Mouse (Mus musculus): ENCODE measurements around the gene Snap29. TPM values are rescaled to one million over a fixed set of nuclear protein-coding genes. Genes with fewer than 3 reads are reported as not detected.

Snap29 gene
- polyA plus RNA-seq, 2 experiments, result 7.8 to 9.7 TPM

DNA sequence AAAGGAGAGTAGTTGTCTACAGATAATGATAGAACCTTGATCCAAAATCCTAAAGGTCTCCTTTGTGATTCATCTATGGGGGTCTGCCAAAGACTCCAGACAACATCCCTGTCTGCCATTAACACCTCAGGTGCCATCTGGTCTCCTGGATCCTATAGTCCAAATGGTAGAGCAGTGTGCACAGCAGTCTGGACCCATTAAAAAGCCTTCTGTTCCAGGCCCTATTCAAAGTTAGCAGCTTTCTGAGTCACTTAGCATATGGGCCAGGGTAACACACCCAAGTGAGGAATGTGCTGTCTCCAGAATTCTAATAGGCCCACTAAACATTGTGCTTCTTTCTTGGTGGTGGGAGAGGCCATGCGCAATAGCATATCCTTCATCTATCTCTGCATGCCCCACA lies 51.1 kb downstream of the Snap29 start:
- Histone ChIP-seq H3K4me2 (replicated peaks; ENCODE audit: low read depth, low read length, severe bottlenecking) (no peak overlapping the region), H3K9me3 (ENCODE audit: control insufficient read depth, low read length) (no peaks in the 10 kb centered on the region), H3K27ac (replicated peaks; ENCODE audit: low read depth, low read length) (no peak overlapping the region), H3K36me3 (ENCODE audit: control insufficient read depth, insufficient read depth, low read length) (peaks cover 36% of the 10 kb centered on the region), H3K4me3 (replicated peaks; ENCODE audit: low read length) (no peak overlapping the region), H3K4me1 (ENCODE audit: control insufficient read depth, insufficient read depth, low read length) (peaks cover 14% of the 10 kb centered on the region), H3K9ac (ENCODE audit: low read depth, low read length, severe bottlenecking) (no peak overlapping the region), H3K27me3 (ENCODE audit: control insufficient read depth, insufficient read depth, low read length) (no peaks in the 10 kb centered on the region)
- no peak for DNase-seq (ENCODE audit: low spot score)
- 88% methylated on average over 1 of the region's 1 CpGs for WGBS
- ATAC-seq (ENCODE audit: low FRiP score, low read depth), result no peak
- TF ChIP-seq POLR2A (IDR thresholded peaks at IDR 0.05; ENCODE audit: borderline replicate concordance, extremely low read depth, insufficient read depth, insufficient read length), result no peak

- Histone ChIP-seq H3K9me3 (ENCODE audit: control insufficient read depth, low read length) (no peaks in the 10 kb centered on the region), H3K27ac (replicated peaks; ENCODE audit: low read depth, low read length) (no peak overlapping the region), H3K4me1 (ENCODE audit: control insufficient read depth, insufficient read depth, low read length) (peaks cover 2% of the 10 kb centered on the region; the same call in 1 of the 2 replicates), H3K36me3 (ENCODE audit: control insufficient read depth, insufficient read depth, low read length) (peaks cover 35% of the 10 kb centered on the region), H3K27me3 (ENCODE audit: control insufficient read depth, insufficient read depth, low read length) (no peaks in the 10 kb centered on the region), H3K4me2 (replicated peaks; ENCODE audit: low read depth, low read length, severe bottlenecking) (no peak overlapping the region), H3K4me3 (replicated peaks; ENCODE audit: low read length) (no peak overlapping the region), H3K9ac (ENCODE audit: low read depth, low read length, severe bottlenecking) (no peak overlapping the region)
- DNase-seq (ENCODE audit: low spot score), result no peak
- 92% methylated on average over 4 of the region's 4 CpGs for WGBS
- no peak for ATAC-seq (ENCODE audit: low FRiP score, low read depth)
- no peak for TF ChIP-seq POLR2A (IDR thresholded peaks at IDR 0.05; ENCODE audit: borderline replicate concordance, extremely low read depth, insufficient read depth, insufficient read length)
Measured at GRCm38 (mm10) chr16:17460254-17460653, 54.5 kb downstream of the Snap29 start.

DNA sequence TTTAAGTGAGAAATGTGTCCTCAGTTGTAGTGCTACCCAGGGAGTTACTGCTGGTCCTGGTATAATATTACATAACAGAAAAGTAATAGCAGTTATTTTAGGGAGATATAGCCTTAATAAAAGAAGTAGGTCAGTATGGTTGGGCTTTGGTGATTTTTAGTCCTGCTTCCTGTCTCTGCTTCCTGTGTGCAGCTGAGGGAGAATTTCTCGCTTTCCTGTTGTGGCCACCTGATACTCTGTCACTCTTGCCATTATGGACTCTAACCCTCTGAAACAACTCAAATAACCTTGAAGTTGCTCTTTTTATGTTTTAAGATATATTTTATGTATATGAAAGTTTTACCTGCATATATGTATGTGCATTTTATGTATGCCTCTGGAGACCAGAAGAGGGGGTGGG lies 55.8 kb downstream of the Snap29 start:
- Histone ChIP-seq H3K27me3 (ENCODE audit: control insufficient read depth, insufficient read depth, low read length) (no peaks in the 10 kb centered on the region), H3K9ac (ENCODE audit: low read depth, low read length, severe bottlenecking) (no peak overlapping the region), H3K4me2 (replicated peaks; ENCODE audit: low read depth, low read length, severe bottlenecking) (no peak overlapping the region), H3K36me3 (ENCODE audit: control insufficient read depth, insufficient read depth, low read length) (peaks cover 26% of the 10 kb centered on the region), H3K9me3 (ENCODE audit: control insufficient read depth, low read length) (no peaks in the 10 kb centered on the region), H3K27ac (replicated peaks; ENCODE audit: low read depth, low read length) (no peak overlapping the region), H3K4me1 (ENCODE audit: control insufficient read depth, insufficient read depth, low read length) (no peaks in the 10 kb centered on the region), H3K4me3 (replicated peaks; ENCODE audit: low read length) (no peak overlapping the region)
- ATAC-seq (ENCODE audit: low FRiP score, low read depth), result no peak
- no peak for TF ChIP-seq POLR2A (IDR thresholded peaks at IDR 0.05; ENCODE audit: borderline replicate concordance, extremely low read depth, insufficient read depth, insufficient read length)
- 93% methylated on average over 1 of the region's 1 CpGs for WGBS
- DNase-seq (ENCODE audit: low spot score), result no peak

GRCm38 (mm10) chr16:17463184-17463583 lies 57.4 kb downstream of the Snap29 start:
- ATAC-seq (ENCODE audit: low FRiP score, low read depth), result no peak
- H3K4me3 ChIP-seq (replicated peaks; ENCODE audit: low read length), result no peak overlapping the region
- TF ChIP-seq POLR2A (IDR thresholded peaks at IDR 0.05; ENCODE audit: borderline replicate concordance, extremely low read depth, insufficient read depth, insufficient read length), result no peak
- no peak for DNase-seq (ENCODE audit: low spot score)
- H3K36me3 ChIP-seq (ENCODE audit: control insufficient read depth, insufficient read depth, low read length), result peaks cover 11% of the 10 kb centered on the region
- H3K9me3 ChIP-seq (ENCODE audit: control insufficient read depth, low read length), result no peaks in the 10 kb centered on the region
- H3K4me2 ChIP-seq (replicated peaks; ENCODE audit: low read depth, low read length, severe bottlenecking), result no peak overlapping the region
- no peaks in the 10 kb centered on the region for H3K27me3 ChIP-seq (ENCODE audit: control insufficient read depth, insufficient read depth, low read length)
- no peaks in the 10 kb centered on the region for H3K4me1 ChIP-seq (ENCODE audit: control insufficient read depth, insufficient read depth, low read length)
- H3K27ac ChIP-seq (replicated peaks; ENCODE audit: low read depth, low read length), result no peak overlapping the region
- H3K9ac ChIP-seq (ENCODE audit: low read depth, low read length, severe bottlenecking), result no peak overlapping the region
- WGBS, result 94% methylated on average over 2 of the region's 2 CpGs

DNA sequence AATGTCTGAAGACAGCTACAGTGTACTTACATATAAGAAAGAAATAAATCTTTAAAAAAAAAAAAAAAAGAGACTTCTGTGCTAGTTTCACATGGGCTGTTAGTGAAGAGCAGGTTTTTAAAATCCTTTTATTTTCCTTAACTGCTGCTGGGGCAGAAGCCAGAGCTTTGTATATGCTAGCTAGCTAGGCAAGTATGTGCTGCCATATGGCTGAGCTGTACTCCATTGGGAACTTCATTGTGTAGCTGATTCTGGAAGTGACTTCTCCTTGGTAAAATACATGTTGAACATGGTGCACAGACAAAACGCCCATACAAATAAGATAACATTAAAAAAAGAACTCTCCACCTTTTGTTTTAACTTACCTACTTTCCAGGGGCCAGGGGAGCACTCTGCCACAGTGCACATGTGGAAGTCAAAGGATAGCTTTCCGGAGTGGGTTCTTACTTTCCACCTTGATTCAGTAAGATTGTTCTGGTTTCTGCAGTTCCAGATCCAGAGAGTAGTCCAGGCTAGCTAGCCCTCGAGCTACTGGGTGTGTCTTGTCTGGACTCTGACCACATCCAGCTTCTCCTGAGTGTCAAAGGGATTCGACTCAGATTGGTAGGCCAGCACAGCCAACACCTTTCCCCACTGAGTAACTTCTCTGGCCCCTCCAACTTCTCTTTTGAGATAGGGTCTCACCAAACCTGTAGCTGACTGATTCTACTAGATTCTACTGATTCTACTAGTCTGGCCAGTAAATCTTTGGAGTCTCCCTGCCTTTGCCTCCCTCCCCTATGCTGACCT lies 61.3 kb downstream of the Snap29 start:
- peaks cover 28% of the 10 kb centered on the region for H3K36me3 ChIP-seq (ENCODE audit: control insufficient read depth, insufficient read depth, low read length)
- no peak overlapping the region for H3K4me2 ChIP-seq (replicated peaks; ENCODE audit: low read depth, low read length, severe bottlenecking)
- DNase-seq (ENCODE audit: low spot score), result no peak
- H3K9me3 ChIP-seq (ENCODE audit: control insufficient read depth, low read length), result no peaks in the 10 kb centered on the region
- no peak overlapping the region for H3K9ac ChIP-seq (ENCODE audit: low read depth, low read length, severe bottlenecking)
- no peak for ATAC-seq (ENCODE audit: low FRiP score, low read depth)
- 86% methylated on average over 4 of the region's 4 CpGs for WGBS
- no peak for TF ChIP-seq POLR2A (IDR thresholded peaks at IDR 0.05; ENCODE audit: borderline replicate concordance, extremely low read depth, insufficient read depth, insufficient read length)
- no peak overlapping the region for H3K4me3 ChIP-seq (replicated peaks; ENCODE audit: low read length)
- H3K27me3 ChIP-seq (ENCODE audit: control insufficient read depth, insufficient read depth, low read length), result no peaks in the 10 kb centered on the region
- H3K4me1 ChIP-seq (ENCODE audit: control insufficient read depth, insufficient read depth, low read length), result no peaks in the 10 kb centered on the region
- H3K27ac ChIP-seq (replicated peaks; ENCODE audit: low read depth, low read length), result no peak overlapping the region
